Mouse (Mus musculus) ZHBTc4 (cell line): ENCODE measurements at regions not wholly inside any gene's neighbourhood (a gene's known extent, or its start where the extent isn't known, plus 50 kb on each side); places are given as distances from the start of the nearest gene placed in this dataset.
"Not testable (repeated sequence)": the region's sequence is repeated elsewhere in the genome, so short reads cannot be mapped to it uniquely, and the experiment has no call there.

Experiments used
- DNase-seq: peaks from one replicate; pipeline ENCODE4 v3.0.0-alpha.2; 2011; ENCODE audit warnings: low read depth, low spot score

GRCm38 (mm10) chr14:58387348-58388000 lies 317.1 kb downstream of the Fgf9 start:
- no peak for DNase-seq

GRCm38 (mm10) chr14:58375056-58375455 lies 304.7 kb downstream of the Fgf9 start:
- DNase-seq, result no peak

GRCm38 (mm10) chr14:58356824-58357223 lies 286.5 kb downstream of the Fgf9 start:
- DNase-seq, result no peak

- no peak for DNase-seq
These were observed 282.6 kb downstream of the Fgf9 start for GRCm38 (mm10) chr14:58352986-58353385.

- DNase-seq, result no peak
These were observed 265.8 kb downstream of the Fgf9 start for GRCm38 (mm10) chr14:58336148-58336547.

- no peak for DNase-seq
These were observed 252.8 kb downstream of the Fgf9 start for GRCm38 (mm10) chr14:58323164-58323563.

GRCm38 (mm10) chr14:58322461-58322860 lies 252.1 kb downstream of the Fgf9 start:
- no peak for DNase-seq

- DNase-seq, result no peak
These were observed 251.5 kb downstream of the Fgf9 start for GRCm38 (mm10) chr14:58321875-58322274.

- DNase-seq, result no peak
These were observed 250.9 kb downstream of the Fgf9 start for GRCm38 (mm10) chr14:58321234-58321633.

GRCm38 (mm10) chr14:58317640-58318039 lies 247.3 kb downstream of the Fgf9 start:
- DNase-seq, result no peak

- DNase-seq, result no peak
These were observed 246.9 kb downstream of the Fgf9 start for GRCm38 (mm10) chr14:58317231-58317630.

GRCm38 (mm10) chr14:58307695-58308094 lies 237.3 kb downstream of the Fgf9 start:
- no peak for DNase-seq

GRCm38 (mm10) chr14:58306832-58307521 lies 236.6 kb downstream of the Fgf9 start:
- DNase-seq, result no peak

GRCm38 (mm10) chr14:58300411-58300887 lies 230.1 kb downstream of the Fgf9 start:
- DNase-seq, result no peak

GRCm38 (mm10) chr14:58286007-58286525 lies 215.7 kb downstream of the Fgf9 start:
- no peak for DNase-seq

GRCm38 (mm10) chr14:58282708-58283290 lies 212.5 kb downstream of the Fgf9 start:
- peak; percentile 7 for DNase-seq

GRCm38 (mm10) chr14:58282264-58282663 lies 211.9 kb downstream of the Fgf9 start:
- DNase-seq, result no peak

- DNase-seq, result not testable (repeated sequence)
These were observed 204.1 kb downstream of the Fgf9 start for GRCm38 (mm10) chr14:58274440-58274839.

GRCm38 (mm10) chr14:58273693-58274419 lies 203.5 kb downstream of the Fgf9 start:
- DNase-seq, result no peak

- no peak for DNase-seq
These were observed 195.0 kb downstream of the Fgf9 start for GRCm38 (mm10) chr14:58265373-58265772.

- DNase-seq, result no peak
These were observed 194.1 kb downstream of the Fgf9 start for GRCm38 (mm10) chr14:58264401-58264800.
